Mouse (Mus musculus): ENCODE results near the gene Naa40. TPM values are rescaled to one million over a fixed set of nuclear protein-coding genes. Genes with fewer than 3 reads are reported as not detected.

Gene Naa40
- 67.6 and 69.1 TPM in 2 replicates for polyA plus RNA-seq (2014; fragmentation: Nextera tagmentation; extraction: Ambion mirVana)

GRCm38 (mm10) chr19:7240782-7241690 is at the start of gene Naa40:
Gene Naa40 (minus strand): TSS chr19:7241183.
- peak; percentile 97 for ATAC-seq (ENCODE audit: low FRiP score)
- Histone ChIP-seq H3K9me3 (ENCODE audit: control insufficient read depth, low read length) (no peaks in the 10 kb centered on the region), H3K27ac (peak within 1 kb of the TSS; percentile 82), H3K27me3 (ENCODE audit: control insufficient read depth, insufficient read depth, low read length) (no peaks in the 10 kb centered on the region), H3K4me1 (replicated peaks; ENCODE audit: control insufficient read depth, insufficient read depth, low read length) (peaks cover 20% of the 10 kb centered on the region), H3K4me3 (replicated peaks; ENCODE audit: low read length) (peak within 1 kb of the TSS; percentile 60), H3K4me2 (replicated peaks) (peak within 1 kb of the TSS; percentile 96), H3K36me3 (replicated peaks; ENCODE audit: control insufficient read depth, insufficient read depth) (0 out of 2 replicates have a peak, but pooled peaks cover 6% of the 10 kb centered on the region), H3K9ac (peak within 1 kb of the TSS; percentile 70)
- peak; percentile 97 for DNase-seq (ENCODE audit: low spot score)
- WGBS: under 1% methylated on average over 77 of the region's 80 CpGs

GRCm38 (mm10) chr19:7289767-7290166 is 48.8 kb upstream of the Naa40 start:
- H3K9me3 ChIP-seq (ENCODE audit: control insufficient read depth, low read length): no peaks in the 10 kb centered on the region
- no peak overlapping the region for H3K27ac ChIP-seq
- no peak overlapping the region for H3K4me3 ChIP-seq (replicated peaks; ENCODE audit: low read length)
- H3K4me1 ChIP-seq (replicated peaks; ENCODE audit: control insufficient read depth, insufficient read depth, low read length): peaks cover 10% of the 10 kb centered on the region; the same call in 1 of the 2 replicates
- ATAC-seq (ENCODE audit: low FRiP score) (no peak), DNase-seq (ENCODE audit: low spot score) (no peak)
- no peak overlapping the region for H3K9ac ChIP-seq
- H3K27me3 ChIP-seq (ENCODE audit: control insufficient read depth, insufficient read depth, low read length): no peaks in the 10 kb centered on the region
- WGBS: 79% methylated on average over 2 of the region's 2 CpGs
- H3K4me2 ChIP-seq (replicated peaks): no peak overlapping the region
- peaks cover 43% of the 10 kb centered on the region for H3K36me3 ChIP-seq (replicated peaks; ENCODE audit: control insufficient read depth, insufficient read depth)

GRCm38 (mm10) chr19:7288288-7288687 is 47.3 kb upstream of the Naa40 start:
- Histone ChIP-seq H3K36me3 (replicated peaks; ENCODE audit: control insufficient read depth, insufficient read depth) (peaks cover 57% of the 10 kb centered on the region), H3K4me2 (replicated peaks) (no peak overlapping the region), H3K9me3 (ENCODE audit: control insufficient read depth, low read length) (no peaks in the 10 kb centered on the region), H3K27me3 (ENCODE audit: control insufficient read depth, insufficient read depth, low read length) (no peaks in the 10 kb centered on the region), H3K9ac (no peak overlapping the region), H3K4me3 (replicated peaks; ENCODE audit: low read length) (no peak overlapping the region), H3K27ac (no peak overlapping the region), H3K4me1 (replicated peaks; ENCODE audit: control insufficient read depth, insufficient read depth, low read length) (peaks cover 10% of the 10 kb centered on the region; the same call in 1 of the 2 replicates)
- no peak for DNase-seq (ENCODE audit: low spot score)
- ATAC-seq (ENCODE audit: low FRiP score): no peak
- 91% methylated on average over 3 of the region's 3 CpGs for WGBS

GRCm38 (mm10) chr19:7286563-7287315 is 45.8 kb upstream of the Naa40 start:
- ATAC-seq (ENCODE audit: low FRiP score): no peak
- no peak for DNase-seq (ENCODE audit: low spot score)
- 91% methylated on average over 12 of the region's 12 CpGs for WGBS
- Histone ChIP-seq H3K36me3 (replicated peaks; ENCODE audit: control insufficient read depth, insufficient read depth) (peaks cover 73% of the 10 kb centered on the region), H3K27ac (no peak overlapping the region), H3K27me3 (ENCODE audit: control insufficient read depth, insufficient read depth, low read length) (no peaks in the 10 kb centered on the region), H3K4me2 (replicated peaks) (no peak overlapping the region), H3K9me3 (ENCODE audit: control insufficient read depth, low read length) (no peaks in the 10 kb centered on the region), H3K4me1 (replicated peaks; ENCODE audit: control insufficient read depth, insufficient read depth, low read length) (peaks cover 6% of the 10 kb centered on the region; the same call in 1 of the 2 replicates), H3K4me3 (replicated peaks; ENCODE audit: low read length) (no peak overlapping the region), H3K9ac (no peak overlapping the region)

- H3K36me3 ChIP-seq (replicated peaks; ENCODE audit: control insufficient read depth, insufficient read depth): peaks cover 86% of the 10 kb centered on the region
- no peak overlapping the region for H3K4me3 ChIP-seq (replicated peaks; ENCODE audit: low read length)
- H3K27ac ChIP-seq: no peak overlapping the region
- 85% methylated on average over 18 of the region's 18 CpGs for WGBS
- DNase-seq (ENCODE audit: low spot score) (no peak), ATAC-seq (ENCODE audit: low FRiP score) (no peak)
- no peaks in the 10 kb centered on the region for H3K9me3 ChIP-seq (ENCODE audit: control insufficient read depth, low read length)
- H3K4me1 ChIP-seq (replicated peaks; ENCODE audit: control insufficient read depth, insufficient read depth, low read length): peaks cover 15% of the 10 kb centered on the region; the same call in 1 of the 2 replicates
- no peaks in the 10 kb centered on the region for H3K27me3 ChIP-seq (ENCODE audit: control insufficient read depth, insufficient read depth, low read length)
- H3K4me2 ChIP-seq (replicated peaks): no peak overlapping the region
- 0 out of 2 replicates have a peak overlapping the region, but pooled peaks have one; percentile 14 for H3K9ac ChIP-seq
These were observed 39.8 kb upstream of the Naa40 start for GRCm38 (mm10) chr19:7280557-7281330.

- Histone ChIP-seq H3K27ac (peak overlapping the region; percentile 56; the same call in 1 of the 2 replicates), H3K4me2 (replicated peaks) (no peak overlapping the region), H3K36me3 (replicated peaks; ENCODE audit: control insufficient read depth, insufficient read depth) (peaks cover 84% of the 10 kb centered on the region), H3K27me3 (ENCODE audit: control insufficient read depth, insufficient read depth, low read length) (no peaks in the 10 kb centered on the region), H3K4me3 (replicated peaks; ENCODE audit: low read length) (no peak overlapping the region), H3K4me1 (replicated peaks; ENCODE audit: control insufficient read depth, insufficient read depth, low read length) (peaks cover 27% of the 10 kb centered on the region; the same call in 1 of the 2 replicates), H3K9me3 (ENCODE audit: control insufficient read depth, low read length) (no peaks in the 10 kb centered on the region), H3K9ac (no peak overlapping the region)
- ATAC-seq (ENCODE audit: low FRiP score): 0 out of 2 replicates have a peak, but pooled peaks have one; percentile 9
- peak; percentile 64 for DNase-seq (ENCODE audit: low spot score)
- WGBS: 42% methylated on average over 6 of the region's 6 CpGs
These were observed 38.1 kb upstream of the Naa40 start for GRCm38 (mm10) chr19:7279114-7279513.

- Histone ChIP-seq H3K9ac (0 out of 2 replicates have a peak overlapping the region, but pooled peaks have one; percentile 6), H3K27me3 (ENCODE audit: control insufficient read depth, insufficient read depth, low read length) (no peaks in the 10 kb centered on the region), H3K4me1 (replicated peaks; ENCODE audit: control insufficient read depth, insufficient read depth, low read length) (peaks cover 27% of the 10 kb centered on the region; the same call in 1 of the 2 replicates), H3K4me3 (replicated peaks; ENCODE audit: low read length) (no peak overlapping the region), H3K36me3 (replicated peaks; ENCODE audit: control insufficient read depth, insufficient read depth) (peaks cover 84% of the 10 kb centered on the region), H3K9me3 (ENCODE audit: control insufficient read depth, low read length) (no peaks in the 10 kb centered on the region), H3K4me2 (replicated peaks) (no peak overlapping the region), H3K27ac (peak overlapping the region; percentile 56)
- no peak for ATAC-seq (ENCODE audit: low FRiP score)
- no peak for DNase-seq (ENCODE audit: low spot score)
- 72% methylated on average over 6 of the region's 6 CpGs for WGBS
These were observed 37.4 kb upstream of the Naa40 start for GRCm38 (mm10) chr19:7278200-7278906.

- H3K27me3 ChIP-seq (ENCODE audit: control insufficient read depth, insufficient read depth, low read length): no peaks in the 10 kb centered on the region
- peaks cover 84% of the 10 kb centered on the region for H3K36me3 ChIP-seq (replicated peaks; ENCODE audit: control insufficient read depth, insufficient read depth)
- DNase-seq (ENCODE audit: low spot score): no peak
- H3K4me3 ChIP-seq (replicated peaks; ENCODE audit: low read length): no peak overlapping the region
- H3K27ac ChIP-seq: peak overlapping the region; percentile 60
- peaks cover 27% of the 10 kb centered on the region; the same call in 1 of the 2 replicates for H3K4me1 ChIP-seq (replicated peaks; ENCODE audit: control insufficient read depth, insufficient read depth, low read length)
- H3K4me2 ChIP-seq (replicated peaks): no peak overlapping the region
- ATAC-seq (ENCODE audit: low FRiP score): no peak
- peak overlapping the region; percentile 4; the same call in 1 of the 2 replicates for H3K9ac ChIP-seq
- H3K9me3 ChIP-seq (ENCODE audit: control insufficient read depth, low read length): no peaks in the 10 kb centered on the region
- 60% methylated on average over 7 of the region's 7 CpGs for WGBS
These were observed 35.8 kb upstream of the Naa40 start for GRCm38 (mm10) chr19:7276796-7277195.

All from hindbrain, embryonic 14.5 days (tissue).